Mouse (Mus musculus): Measurements from ENCODE around the gene Atg14.

Atg14 gene

GRCm38 (mm10) chr14:47504036-47504435 is 66.4 kb downstream of the Atg14 start:
- no peak for DNase-seq

- DNase-seq, result no peak
Observed at GRCm38 (mm10) chr14:47498632-47499031, 71.8 kb downstream of the Atg14 start.

GRCm38 (mm10) chr14:47497166-47497565 is 73.3 kb downstream of the Atg14 start:
- no peak for DNase-seq

GRCm38 (mm10) chr14:47495951-47496350 is 74.5 kb downstream of the Atg14 start:
- no peak for DNase-seq

GRCm38 (mm10) chr14:47493592-47494361 is 76.7 kb downstream of the Atg14 start:
- DNase-seq, result no peak

Measured in kidney, postnatal 4 days (tissue).